Mouse (Mus musculus) heart, adult 2 months (tissue): ENCODE data around the gene Rhcg. TPM values are rescaled to one million over a fixed set of nuclear protein-coding genes. Genes with fewer than 3 reads are reported as not detected.

Experiments
- DNase-seq, 2 experiments: peaks; one replicate each; pipeline ENCODE4 v3.0.0; 2021
- H3K27ac ChIP-seq: fragments of 200-600 bp; 2 replicates; pipeline ENCODE4 v1.8.1; 2022
- H3K27me3 ChIP-seq: fragments of 200-500 bp; 2 replicates; pipeline ENCODE4 v1.6.1; 2012; ENCODE audit warnings: mild to moderate bottlenecking, low read length, inconsistent platforms, mixed read lengths; ENCODE audit not compliant: control insufficient read depth, insufficient read depth
- H3K36me3 ChIP-seq: fragments of 200-500 bp; 2 replicates; pipeline ENCODE4 v1.6.1; 2012; ENCODE audit warnings: low read length, inconsistent platforms; ENCODE audit not compliant: control insufficient read depth, insufficient read depth
- H3K4me1 ChIP-seq: fragments of 200-500 bp; 2 replicates; pipeline ENCODE4 v1.6.1; 2011; ENCODE audit warnings: low read length; ENCODE audit not compliant: control insufficient read depth, insufficient read depth
- H3K4me3 ChIP-seq: fragments of 200-600 bp; 2 replicates; pipeline ENCODE4 v1.8.1; 2022
- H3K79me2 ChIP-seq: fragments of 200-500 bp; replicated peaks from 2 replicates; pipeline ENCODE4 v1.6.1; 2012; ENCODE audit warnings: mild to moderate bottlenecking, inconsistent platforms, low read length, moderate library complexity, mixed read lengths; ENCODE audit not compliant: control insufficient read depth, insufficient read depth
- H3K9ac ChIP-seq: fragments of 200-500 bp; 2 replicates; pipeline ENCODE4 v1.6.1; 2012; ENCODE audit warnings: low read depth, mild to moderate bottlenecking, control low read depth, inconsistent platforms, low read length, mixed read lengths
- CTCF ChIP-seq: fragments of 200-600 bp; IDR thresholded peaks from 2 replicates; pipeline ENCODE4 v1.8.1; 2022; ENCODE audit warnings: antibody characterized with exemption, mild to moderate bottlenecking, moderate library complexity
- EP300 ChIP-seq: fragments of 200-500 bp; IDR thresholded peaks from 2 replicates; pipeline ENCODE4 v1.6.1; 2011; ENCODE audit warnings: low read depth, low read length, control low read depth; ENCODE audit not compliant: insufficient read depth
- POLR2A ChIP-seq: fragments of 200-500 bp; IDR thresholded peaks from 2 replicates; pipeline ENCODE4 v1.6.1; 2011; ENCODE audit warnings: mild to moderate bottlenecking, low read depth, low read length, control low read depth; ENCODE audit not compliant: insufficient read depth
- WGBS: fragments of 180-500 bp; shearing (Covaris S2); methylation state at CpG from one replicate; pipeline ENCODE4 v1.1.7; 2018; 5-methylcytosine and 5-hydroxymethylcytosine counted together
- intact Hi-C: fragments of 180-260 bp; cut with DNase I; formaldehyde crosslinking; loops from one replicate; pipeline ENCODE4 v1.15.1; 2025
- long read RNA-seq: library from polyadenylated mRNA; stranded (forward); transcript quantifications from one replicate; pipeline ENCODE4 v2.0.0, GENCODE M21; 2021
- polyA plus RNA-seq: library from polyadenylated mRNA; depleted of rRNA; stranded (reverse); fragments of >200 nt; gene quantifications from 2 replicates; pipeline ENCODE4 v1.2.3, GENCODE M21; 2012; rRNA removed
- total RNA-seq, 2 experiments: library from RNA; stranded (reverse); gene quantifications; 2 replicates each; pipeline ENCODE4 v1.2.3; 2021

Rhcg gene
- total RNA-seq (not detected), polyA plus RNA-seq (not detected in 2 replicates)
- long read RNA-seq: 0 reads

DNA sequence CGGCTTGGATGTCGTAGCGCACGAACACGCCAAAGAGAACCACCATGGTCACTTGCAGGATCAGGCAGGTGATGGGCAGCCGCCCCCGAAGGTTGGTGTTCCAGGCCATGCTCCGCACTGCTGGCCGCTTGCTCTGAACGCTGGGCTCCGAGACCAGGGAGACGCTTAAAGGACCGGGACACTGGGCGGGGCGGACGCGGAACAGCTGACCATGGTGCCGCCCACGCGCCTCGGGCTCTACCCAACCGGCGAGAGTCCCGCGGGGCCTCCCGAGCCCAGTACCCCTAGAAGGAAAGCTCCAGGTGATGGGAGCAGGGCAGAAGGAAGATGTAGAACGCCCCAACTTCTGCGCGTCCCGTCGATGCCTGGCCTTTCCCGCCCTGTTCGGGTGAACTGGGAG, at the start of gene Rhcg:
Gene Rhcg, minus strand, starts transcription at position 240 of the 400 bp plus-strand sequence.
- Histone ChIP-seq H3K27ac (no peak within 1 kb of the TSS), H3K36me3 (no peaks in the 10 kb centered on the region), H3K4me3 (no peak within 1 kb of the TSS), H3K4me1 (no peaks in the 10 kb centered on the region), H3K9ac (no peak within 1 kb of the TSS), H3K27me3 (peaks cover 3% of the 10 kb centered on the region), H3K79me2 (no peaks in the 10 kb centered on the region)
- TF ChIP-seq POLR2A (no peak), EP300 (no peak)
- WGBS: 12% methylated on average over 33 of the region's 33 CpGs
- no peak for DNase-seq
- intact Hi-C loops: no loop called here

GRCm38 (mm10) chr7:79666690-79667089, 49.2 kb upstream of the Rhcg start:
- Histone ChIP-seq H3K27ac (no peak overlapping the region), H3K4me3 (no peak overlapping the region), H3K9ac (no peak overlapping the region), H3K79me2 (no peaks in the 10 kb centered on the region), H3K27me3 (no peaks in the 10 kb centered on the region), H3K4me1 (no peaks in the 10 kb centered on the region), H3K36me3 (no peaks in the 10 kb centered on the region)
- no peak for DNase-seq
- TF ChIP-seq CTCF (peak; percentile 16; the same call in 1 of the 2 replicates), POLR2A (no peak), EP300 (no peak)
- intact Hi-C loops: no loop called here

DNA sequence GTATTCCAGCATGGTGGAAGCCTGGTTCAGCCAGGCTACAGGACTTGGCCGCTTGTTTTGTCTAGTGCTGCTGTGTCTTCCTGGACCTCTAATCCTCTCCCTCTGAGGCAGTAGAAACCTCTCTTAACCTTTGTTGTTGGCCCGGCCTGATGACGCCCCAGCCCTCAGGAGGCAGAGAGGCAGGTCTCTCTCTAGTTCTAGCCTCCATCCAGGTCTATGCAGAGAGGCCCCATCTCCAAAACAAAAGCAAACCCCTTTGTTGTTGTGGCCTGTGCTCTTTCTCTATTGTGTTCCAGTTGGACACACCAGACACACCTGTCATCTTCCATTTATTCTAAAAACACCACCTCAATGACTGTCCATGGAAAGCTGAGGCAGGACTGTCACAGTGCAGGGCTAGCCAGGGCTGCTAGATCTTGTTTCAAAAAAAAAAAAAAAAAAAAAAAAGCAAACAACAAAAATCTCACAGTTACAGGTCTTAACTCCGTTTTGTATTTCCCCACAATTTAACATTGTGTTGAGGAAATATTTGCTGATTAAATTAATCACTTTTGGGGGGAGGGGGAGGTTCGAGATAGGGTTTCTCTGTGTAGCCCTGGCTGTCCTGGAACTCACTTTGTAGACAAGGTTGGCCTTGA, 43.9 kb upstream of the Rhcg start:
- Histone ChIP-seq H3K4me3 (no peak overlapping the region), H3K9ac (no peak overlapping the region), H3K4me1 (peaks cover 2% of the 10 kb centered on the region; the same call in 1 of the 2 replicates), H3K79me2 (no peaks in the 10 kb centered on the region), H3K36me3 (no peaks in the 10 kb centered on the region), H3K27ac (no peak overlapping the region), H3K27me3 (peaks cover 4% of the 10 kb centered on the region; the same call in 1 of the 2 replicates)
- no peak for DNase-seq
- TF ChIP-seq POLR2A (no peak), EP300 (no peak), CTCF (no peak)
- 27% methylated on average over 5 of the region's 5 CpGs for WGBS
- intact Hi-C loops: loop anchor here (5.0 kb wide), 1 partner anchor 66 kb away; no protein-coding TSS in a partner anchor

DNA sequence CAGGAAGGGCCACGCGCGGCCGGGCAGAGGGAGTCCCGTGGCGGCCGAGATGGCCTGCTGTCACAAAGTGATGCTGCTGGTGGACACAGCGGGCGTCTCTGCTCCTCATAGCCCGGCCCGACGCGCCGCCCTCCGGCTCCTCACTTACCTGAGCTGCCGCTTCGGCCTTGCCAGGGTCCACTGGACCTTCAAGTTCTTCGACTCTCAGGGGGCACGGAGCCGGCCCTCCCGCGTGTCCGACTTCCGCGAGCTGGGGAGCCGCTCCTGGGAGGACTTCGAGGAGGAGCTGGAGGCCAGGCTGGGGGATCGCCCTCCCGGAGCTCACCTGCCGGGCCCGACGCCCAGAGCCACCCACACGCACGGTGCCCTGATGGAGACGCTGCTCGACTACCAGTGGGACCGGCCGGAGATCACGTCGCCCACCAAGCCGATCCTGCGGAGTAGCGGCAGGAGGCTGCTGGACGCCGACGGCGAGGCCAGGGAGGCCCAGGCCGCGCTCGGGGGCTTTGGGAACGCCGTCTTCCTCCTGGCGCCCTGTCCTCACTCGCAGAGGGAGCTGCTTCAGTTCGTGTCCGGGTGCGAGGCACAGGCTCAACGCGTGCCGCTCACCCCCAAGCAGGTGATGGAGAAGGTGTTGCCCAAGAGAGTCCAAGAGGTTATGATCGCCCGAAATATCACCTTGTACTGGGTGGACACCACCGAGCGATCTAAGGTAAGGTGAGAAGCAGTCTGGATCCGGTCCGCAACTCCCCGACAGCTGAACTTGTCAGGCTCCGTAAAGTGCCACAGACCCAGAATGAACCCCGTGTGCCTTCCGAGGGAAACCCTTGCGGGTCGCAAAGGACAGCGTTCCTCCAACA, 43.1 kb upstream of the Rhcg start:
- peak overlapping the region; percentile 67 for H3K4me3 ChIP-seq
- H3K27me3 ChIP-seq: peaks cover 4% of the 10 kb centered on the region; the same call in 1 of the 2 replicates
- H3K9ac ChIP-seq: peak overlapping the region; percentile 53
- WGBS: under 1% methylated on average over 73 of the region's 73 CpGs
- intact Hi-C loops: loop anchor here (5.0 kb wide), 1 partner anchor 67 kb away; no protein-coding TSS in a partner anchor
- H3K4me1 ChIP-seq: peaks cover 2% of the 10 kb centered on the region; the same call in 1 of the 2 replicates
- no peak for DNase-seq
- TF ChIP-seq POLR2A (no peak), CTCF (no peak), EP300 (no peak)
- H3K36me3 ChIP-seq: no peaks in the 10 kb centered on the region
- no peaks in the 10 kb centered on the region for H3K79me2 ChIP-seq
- H3K27ac ChIP-seq: no peak overlapping the region

GRCm38 (mm10) chr7:79659578-79660290, 42.3 kb upstream of the Rhcg start, which contains the start of gene Ticrr:
Gene Ticrr, plus strand, starts transcription at chr7:79660196.
- WGBS: under 1% methylated on average over 39 of the region's 39 CpGs
- Histone ChIP-seq H3K79me2 (no peaks in the 10 kb centered on the region), H3K9ac (peak within 1 kb of the TSS; percentile 53), H3K27me3 (peaks cover 4% of the 10 kb centered on the region; the same call in 1 of the 2 replicates), H3K36me3 (no peaks in the 10 kb centered on the region), H3K27ac (no peak within 1 kb of the TSS), H3K4me1 (peaks cover 2% of the 10 kb centered on the region; the same call in 1 of the 2 replicates), H3K4me3 (peak within 1 kb of the TSS; percentile 67)
- DNase-seq: peak; percentile 91 to 95
- intact Hi-C loops: loop anchor here (5.0 kb wide), 1 partner anchor 68 kb away; no protein-coding TSS in a partner anchor
- TF ChIP-seq CTCF (no peak), EP300 (no peak), POLR2A (no peak)
